Comparison of ENCODE assay signal across 9 mouse cellular contexts in the genomic region with DNA sequence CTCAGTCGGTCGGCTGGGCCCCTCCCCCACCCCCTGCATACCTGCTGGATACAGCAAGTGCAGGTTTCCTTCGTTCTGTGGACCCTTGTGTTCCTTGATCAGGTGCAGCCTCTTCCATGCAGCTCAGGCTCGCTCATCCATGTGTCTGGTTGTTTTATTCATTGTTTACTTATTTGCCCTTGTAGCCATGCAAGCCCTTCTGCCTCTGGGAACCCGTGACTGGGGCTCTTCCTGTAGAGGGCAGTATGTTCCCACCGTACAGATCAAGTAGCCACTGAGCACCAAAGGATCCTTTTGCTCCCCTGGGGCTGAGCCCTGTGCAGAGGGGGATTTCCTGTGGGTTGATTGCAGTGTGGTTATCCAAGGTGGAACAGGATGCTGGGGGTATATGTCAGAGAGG. TPM values are rescaled to one million over a fixed set of nuclear protein-coding genes. Genes with fewer than 3 reads are reported as not detected.
DNase-seq lines count a peak whose midpoint lies in the region; ATAC-seq and TF ChIP-seq lines count a peak whose summit lies in the region.
"Had no signal": no experiment of that assay in that cellular context is flagged by ENCODE, and none has a peak within 500 bp of the region (broad histone marks: within the 10 kb centered on the region; RNA-seq: fewer than 3 reads in every experiment).

No protein-coding gene starts in this region.

- H3K4me3 ChIP-seq in layer of hippocampus, adult 2 months, result no peak overlapping the region
- no peak overlapping the region for H3K4me3 ChIP-seq in MEL (ENCODE audit: control insufficient read depth in 1 of 2, insufficient read depth in 1 of 2, low read depth in 2 of 2, low read length in 2 of 2)
- H3K4me3 ChIP-seq in hindbrain, embryonic 12.5 days, result no peak overlapping the region
- H3K4me3 ChIP-seq in limb, embryonic 14.5 days (replicated peaks; ENCODE audit: low read length), result no peak overlapping the region

- no peaks in the 10 kb centered on the region for H3K79me2 ChIP-seq in MEL (ENCODE audit: control insufficient read depth, insufficient read depth, low read length, poor library complexity)

- H3K9me3 ChIP-seq in MEL (replicated peaks; ENCODE audit: insufficient read depth, low read length), result no peaks in the 10 kb centered on the region
- no peaks in the 10 kb centered on the region for H3K9me3 ChIP-seq in hindbrain, embryonic 12.5 days (replicated peaks)
- no peaks in the 10 kb centered on the region for H3K9me3 ChIP-seq in limb, embryonic 14.5 days (ENCODE audit: control insufficient read depth, low read length)

- no peak for ATAC-seq in hindbrain, embryonic 12.5 days (ENCODE audit: low FRiP score)
- ATAC-seq in limb, embryonic 14.5 days (ENCODE audit: low FRiP score, low read depth), result no peak

- TF ChIP-seq RAD21 in MEL (IDR thresholded peaks at IDR 0.05; ENCODE audit: low read depth, low read length), result peak; percentile 28

- DNase-seq in layer of hippocampus, adult 2 months (ENCODE audit: low spot score in 2 of 2), result peak in 1 of 2 experiments; percentile 49
- DNase-seq in layer of hippocampus, postnatal 36 days, result no peak
- DNase-seq in MEL (ENCODE audit: low read depth, low spot score), result no peak
- DNase-seq in embryo, embryonic 10 days (ENCODE audit: low spot score), result peak; percentile 79
- DNase-seq in limb, embryonic 14.5 days (ENCODE audit: low spot score), result peak; percentile 28
- DNase-seq in neural tube, embryonic 10.5 days (ENCODE audit: extremely low spot score, low spot score), result peak; percentile 43
- DNase-seq in gastrocnemius, postnatal 10 days, result no peak

- H3K4me2 ChIP-seq in hindbrain, embryonic 12.5 days (replicated peaks), result peak overlapping the region; percentile 34
- H3K4me2 ChIP-seq in limb, embryonic 14.5 days (replicated peaks; ENCODE audit: low read depth, low read length, severe bottlenecking), result no peak overlapping the region

- no peak for TF ChIP-seq EP300 in MEL (IDR thresholded peaks at IDR 0.05; ENCODE audit: low read depth in 1 of 2, low read length in 2 of 2)

- H3K36me3 ChIP-seq in MEL (ENCODE audit: control insufficient read depth in 1 of 2, insufficient read depth in 2 of 2, low read length in 2 of 2), result no peaks in the 10 kb centered on the region
- H3K36me3 ChIP-seq in hindbrain, embryonic 12.5 days, result no peaks in the 10 kb centered on the region
- H3K36me3 ChIP-seq in limb, embryonic 14.5 days (ENCODE audit: control insufficient read depth, insufficient read depth, low read length), result no peaks in the 10 kb centered on the region

- H3K27me3 ChIP-seq in MEL (ENCODE audit: control insufficient read depth in 1 of 2, insufficient read depth in 2 of 2, low read length in 2 of 2), result no peaks in the 10 kb centered on the region
- peaks cover 6% of the 10 kb centered on the region; the same call in 1 of the 2 replicates for H3K27me3 ChIP-seq in hindbrain, embryonic 12.5 days
- H3K27me3 ChIP-seq in limb, embryonic 14.5 days (ENCODE audit: control insufficient read depth, insufficient read depth, low read length), result no peaks in the 10 kb centered on the region; the same call in 1 of the 2 replicates

- 10% methylated on average over 6 of the region's 6 CpGs for WGBS in hindbrain, embryonic 12.5 days
- WGBS in limb, embryonic 14.5 days, result 3% methylated on average over 6 of the region's 6 CpGs

- H3K4me1 ChIP-seq in MEL (ENCODE audit: control insufficient read depth in 1 of 2, insufficient read depth in 2 of 2, low read length in 2 of 2), result no peaks in the 10 kb centered on the region
- peaks cover 27% of the 10 kb centered on the region for H3K4me1 ChIP-seq in hindbrain, embryonic 12.5 days
- H3K4me1 ChIP-seq in limb, embryonic 14.5 days (ENCODE audit: control insufficient read depth, insufficient read depth, low read length), result 0 out of 2 replicates have a peak, but pooled peaks cover 3% of the 10 kb centered on the region

- TF ChIP-seq CTCF in layer of hippocampus, adult 2 months (conservative IDR thresholded peaks at IDR 0.05), result peak; percentile 78
- peak; percentile 12 to 31 (median 25); a peak in 2 of 6 replicates for TF ChIP-seq CTCF in MEL (IDR thresholded peaks at IDR 0.05 in 2 of 3, conservative IDR thresholded peaks at IDR 0.05 in 1 of 3; ENCODE audit: control insufficient read depth in 1 of 3, insufficient read depth in 1 of 3, low read depth in 2 of 3, low read length in 3 of 3, poor library complexity in 1 of 3, severe bottlenecking in 1 of 3)

- no peak for TF ChIP-seq POLR2A in MEL (IDR thresholded peaks at IDR 0.05; ENCODE audit: control insufficient read depth in 1 of 2, insufficient read depth in 1 of 2, low read depth in 1 of 2, low read length in 2 of 2, poor library complexity in 1 of 2)
- TF ChIP-seq POLR2A in limb, embryonic 14.5 days (IDR thresholded peaks at IDR 0.05; ENCODE audit: borderline replicate concordance, extremely low read depth, insufficient read depth, insufficient read length), result no peak

- H3K27ac ChIP-seq in layer of hippocampus, adult 2 months, result peak overlapping the region; percentile 52; the same call in 1 of the 2 replicates
- H3K27ac ChIP-seq in MEL (ENCODE audit: control insufficient read depth, low read depth, low read length), result no peak overlapping the region
- no peak overlapping the region for H3K27ac ChIP-seq in hindbrain, embryonic 12.5 days
- no peak overlapping the region for H3K27ac ChIP-seq in limb, embryonic 14.5 days (replicated peaks; ENCODE audit: low read depth, low read length)
- H3K27ac ChIP-seq: macrophage had no signal

- no peak overlapping the region for H3K9ac ChIP-seq in MEL (ENCODE audit: control insufficient read depth, low read depth, low read length, poor library complexity, severe bottlenecking)
- H3K9ac ChIP-seq in hindbrain, embryonic 12.5 days, result no peak overlapping the region
- no peak overlapping the region for H3K9ac ChIP-seq in limb, embryonic 14.5 days (ENCODE audit: low read depth, low read length, severe bottlenecking)

TF ChIP-seq in MEL, 35 proteins besides CTCF, POLR2A, EP300 and RAD21:
- TF ChIP-seq MYC (IDR thresholded peaks at IDR 0.05; ENCODE audit: low read depth, low read length) (no peak), SMC3 (IDR thresholded peaks at IDR 0.05; ENCODE audit: low read depth, low read length) (peak; percentile 15; the same call in 1 of the 2 replicates)

RNA-seq across cellular contexts. Expression of a gene that starts 11.2 kb away (rescaled TPM):
- total RNA-seq in layer of hippocampus, adult 2 months (2021), result 10 to 100 TPM; 80.3 to 87.0 TPM
- 10 to 100 TPM; 87.3 to 88.1 TPM for total RNA-seq in layer of hippocampus, postnatal 36 days (2021)
- 0.07 TPM in 1 of 2 replicates, not detected in the other for total RNA-seq in MEL (2012; rRNA removed)
- not detected for polyA plus RNA-seq in MEL (2012; ENCODE audit: insufficient read depth in 1 of 2, insufficient read length in 2 of 2, low read depth in 1 of 2, low replicate concordance in 2 of 2, missing spikeins in 1 of 2)
- polyA plus RNA-seq in hindbrain, embryonic 12.5 days (2016; fragmentation: Nextera tagmentation; extraction: Ambion mirVana), result 3.5 and 3.8 TPM in 2 replicates
- 0.35 and 0.45 TPM in 2 replicates for polyA plus RNA-seq in limb, embryonic 14.5 days (2012; rRNA removed)
- 0.10 and 0.22 TPM in 2 replicates for polyA plus RNA-seq in limb, embryonic 14.5 days (2014; fragmentation: Nextera tagmentation; extraction: Ambion mirVana)
- under 1 TPM; 0.27 to 0.40 TPM for total RNA-seq in gastrocnemius, postnatal 10 days (2021)
- polyA plus RNA-seq: macrophage had no signal

RNA-seq across cellular contexts. Expression of a gene that starts 37.9 kb away (rescaled TPM):
- not detected for total RNA-seq in layer of hippocampus, adult 2 months (2021)
- total RNA-seq in layer of hippocampus, postnatal 36 days (2021), result not detected
- total RNA-seq in MEL (2012; rRNA removed), result not detected in 2 replicates
- polyA plus RNA-seq in MEL (2012; ENCODE audit: insufficient read depth in 1 of 2, insufficient read length in 2 of 2, low read depth in 1 of 2, low replicate concordance in 2 of 2, missing spikeins in 1 of 2), result not detected
- polyA plus RNA-seq in hindbrain, embryonic 12.5 days (2016; fragmentation: Nextera tagmentation; extraction: Ambion mirVana), result not detected in 2 replicates
- polyA plus RNA-seq in limb, embryonic 14.5 days (2012; rRNA removed), result 0.10 and 0.11 TPM in 2 replicates
- polyA plus RNA-seq in limb, embryonic 14.5 days (2014; fragmentation: Nextera tagmentation; extraction: Ambion mirVana), result 0.15 TPM in 1 of 2 replicates, not detected in the other
- total RNA-seq in gastrocnemius, postnatal 10 days (2021), result not detected
- polyA plus RNA-seq: macrophage had no signal

Comparison
In these comparisons a context has a peak if more than half of its experiments do, and no peak if none do; other contexts are left out.
1. DNase-seq: peak in embryo, embryonic 10 days (single experiment), limb, embryonic 14.5 days (single experiment) and neural tube, embryonic 10.5 days (single experiment); none in layer of hippocampus, postnatal 36 days (0 of 2), MEL (single experiment) and gastrocnemius, postnatal 10 days (single experiment).
2. RNA of a gene that starts 11.2 kb away (total RNA-seq): 87.3 to 88.1 TPM in layer of hippocampus, postnatal 36 days and 80.3 to 87.0 TPM in layer of hippocampus, adult 2 months; 0.27 to 0.40 TPM in gastrocnemius, postnatal 10 days and 0.07 TPM in MEL; every median in the first group is over 10 times any median in the second.